8 mouse cellular contexts compared by ENCODE assay signal in the genomic region with DNA sequence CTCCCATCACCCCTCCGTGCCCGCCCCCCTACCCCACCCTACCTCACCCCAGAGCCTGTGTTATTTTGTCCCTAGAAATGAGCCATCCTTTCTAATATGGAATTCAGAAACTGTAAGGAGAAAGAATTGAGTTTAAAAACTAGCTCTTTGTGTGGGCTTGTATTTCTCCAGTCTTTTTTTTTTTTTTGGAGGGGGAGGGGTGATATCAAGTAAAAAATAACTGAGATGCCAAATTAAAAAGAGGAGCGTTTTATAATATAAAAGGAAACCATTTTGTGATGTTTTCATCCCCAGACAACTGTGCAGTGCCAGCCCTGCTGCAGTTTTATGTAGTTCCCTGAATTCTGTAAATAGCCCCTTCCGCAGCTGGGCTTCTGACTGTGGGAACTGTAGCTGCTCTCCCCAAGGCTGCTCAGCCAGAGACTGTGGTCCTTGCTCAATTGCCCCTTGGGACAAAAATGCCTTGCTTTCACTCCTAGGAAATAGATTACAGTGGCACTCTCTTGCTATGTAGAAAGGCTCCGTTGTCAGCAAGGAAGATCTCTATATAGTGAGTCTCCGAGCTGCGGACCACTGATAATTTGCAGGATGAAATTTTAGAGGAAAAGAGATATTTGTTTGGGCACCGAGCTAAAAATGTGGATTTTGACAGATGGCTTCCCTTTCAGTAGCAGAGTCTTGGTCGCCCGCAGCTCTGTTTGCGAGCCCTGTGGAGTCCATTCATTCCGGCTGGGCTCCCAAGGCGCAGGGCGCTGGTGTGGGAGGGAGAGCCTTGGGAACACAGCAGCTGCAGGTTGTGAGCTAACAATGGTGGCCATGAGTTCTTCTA. TPM values are rescaled to one million over a fixed set of nuclear protein-coding genes. Genes with fewer than 3 reads are reported as not detected.
DNase-seq lines count a peak whose midpoint lies in the region; ATAC-seq lines count a peak whose summit lies in the region.
"Had no signal": no experiment of that assay in that cellular context is flagged by ENCODE, and none has a peak within 500 bp of the region (broad histone marks: within the 10 kb centered on the region; RNA-seq: fewer than 3 reads in every experiment).

No protein-coding gene starts in this region.

- DNase-seq in lung, postnatal 25 days (ENCODE audit: low spot score): no peak
- DNase-seq in embryonic facial prominence, embryonic 10.5 days (ENCODE audit: low spot score): peak; percentile 48
- DNase-seq in thymus, postnatal 14 days: no peak

- peaks cover 2% of the 10 kb centered on the region; the same call in 1 of the 2 replicates for H3K4me1 ChIP-seq in lung, embryonic 16.5 days (replicated peaks; ENCODE audit: control insufficient read depth, insufficient read depth, low read length)
- peaks cover 24% of the 10 kb centered on the region for H3K4me1 ChIP-seq in embryonic facial prominence, embryonic 10.5 days
- peaks cover 7% of the 10 kb centered on the region for H3K4me1 ChIP-seq in hindbrain, embryonic 13.5 days (replicated peaks)
- H3K4me1 ChIP-seq in midbrain, embryonic 13.5 days (replicated peaks): peaks cover 19% of the 10 kb centered on the region

- no peaks in the 10 kb centered on the region for H3K27me3 ChIP-seq in lung, embryonic 16.5 days (ENCODE audit: control insufficient read depth, insufficient read depth, low read depth, low read length)
- H3K27me3 ChIP-seq in embryonic facial prominence, embryonic 10.5 days (replicated peaks; ENCODE audit: low read depth, poor library complexity, severe bottlenecking): no peaks in the 10 kb centered on the region
- no peaks in the 10 kb centered on the region for H3K27me3 ChIP-seq in hindbrain, embryonic 13.5 days
- H3K27me3 ChIP-seq in midbrain, embryonic 13.5 days: no peaks in the 10 kb centered on the region

- peak overlapping the region; percentile 18; the same call in 1 of the 2 replicates for H3K4me3 ChIP-seq in lung, embryonic 16.5 days (ENCODE audit: low read length)
- peak overlapping the region; percentile 92 for H3K4me3 ChIP-seq in embryonic facial prominence, embryonic 10.5 days
- H3K4me3 ChIP-seq in hindbrain, embryonic 13.5 days: peak overlapping the region; percentile 81
- H3K4me3 ChIP-seq in midbrain, embryonic 13.5 days (replicated peaks): peak overlapping the region; percentile 96

- ATAC-seq in lung, embryonic 16.5 days (ENCODE audit: low read depth): no peak
- no peak for ATAC-seq in hindbrain, embryonic 13.5 days (ENCODE audit: low FRiP score)
- ATAC-seq in midbrain, embryonic 13.5 days: 0 out of 2 replicates have a peak, but pooled peaks have one; percentile 14
- ATAC-seq in erythroblast, adult 5-6 weeks (replicated peaks; ENCODE audit: low FRiP score, poor library complexity, severe bottlenecking): no peak

- peak overlapping the region; percentile 38; the same call in 1 of the 2 replicates for H3K4me2 ChIP-seq in lung, embryonic 16.5 days (ENCODE audit: low read depth, low read length)
- H3K4me2 ChIP-seq in hindbrain, embryonic 13.5 days: peak overlapping the region; percentile 80
- peak overlapping the region; percentile 70 for H3K4me2 ChIP-seq in midbrain, embryonic 13.5 days (replicated peaks)

- no peaks in the 10 kb centered on the region for H3K9me3 ChIP-seq in lung, embryonic 16.5 days (ENCODE audit: control insufficient read depth, low read length)
- no peaks in the 10 kb centered on the region for H3K9me3 ChIP-seq in embryonic facial prominence, embryonic 10.5 days
- no peaks in the 10 kb centered on the region for H3K9me3 ChIP-seq in hindbrain, embryonic 13.5 days
- no peaks in the 10 kb centered on the region for H3K9me3 ChIP-seq in midbrain, embryonic 13.5 days

- H3K36me3 ChIP-seq in lung, embryonic 16.5 days (ENCODE audit: control insufficient read depth, insufficient read depth, low read length): peaks cover 1% of the 10 kb centered on the region; the same call in 1 of the 2 replicates
- H3K36me3 ChIP-seq in embryonic facial prominence, embryonic 10.5 days (replicated peaks): peaks cover 18% of the 10 kb centered on the region
- H3K36me3 ChIP-seq in hindbrain, embryonic 13.5 days: peaks cover 6% of the 10 kb centered on the region
- peaks cover 6% of the 10 kb centered on the region for H3K36me3 ChIP-seq in midbrain, embryonic 13.5 days

- 29% methylated on average over 14 of the region's 14 CpGs for WGBS in lung, embryonic 16.5 days
- WGBS in embryonic facial prominence, embryonic 10.5 days: 12% methylated on average over 14 of the region's 14 CpGs
- 4% methylated on average over 14 of the region's 14 CpGs for WGBS in hindbrain, embryonic 13.5 days
- WGBS in midbrain, embryonic 13.5 days: 6% methylated on average over 14 of the region's 14 CpGs

- peak overlapping the region; percentile 61; the same call in 1 of the 2 replicates for H3K27ac ChIP-seq in lung, embryonic 16.5 days (ENCODE audit: low read length)
- H3K27ac ChIP-seq in embryonic facial prominence, embryonic 10.5 days (replicated peaks): peak overlapping the region; percentile 98
- H3K27ac ChIP-seq in hindbrain, embryonic 13.5 days: peak overlapping the region; percentile 99
- peak overlapping the region; percentile 100 for H3K27ac ChIP-seq in midbrain, embryonic 13.5 days

- peak overlapping the region; percentile 50 for H3K9ac ChIP-seq in lung, embryonic 16.5 days (ENCODE audit: low read length)
- peak overlapping the region; percentile 92 for H3K9ac ChIP-seq in hindbrain, embryonic 13.5 days
- peak overlapping the region; percentile 100 for H3K9ac ChIP-seq in midbrain, embryonic 13.5 days (replicated peaks)

RNA-seq across cellular contexts. Expression of a gene that starts 1.1 kb away (rescaled TPM):
- 870 and 906 TPM in 2 replicates for polyA plus RNA-seq in lung, embryonic 16.5 days (2015; fragmentation: Nextera tagmentation; extraction: Ambion mirVana)
- 2,739 and 2,840 TPM in 2 replicates for polyA plus RNA-seq in embryonic facial prominence, embryonic 10.5 days (2016; fragmentation: Nextera tagmentation; extraction: Ambion mirVana)
- polyA plus RNA-seq in hindbrain, embryonic 13.5 days (2015; fragmentation: Nextera tagmentation; extraction: Ambion mirVana): 15,152 and 15,804 TPM in 2 replicates
- 15,883 and 15,999 TPM in 2 replicates for polyA plus RNA-seq in midbrain, embryonic 13.5 days (2015; fragmentation: Nextera tagmentation; extraction: Ambion mirVana)
- 15.3 and 19.6 TPM in 2 replicates for total RNA-seq in erythroblast, adult 5-6 weeks (2015; ENCODE audit: low replicate concordance)
- 4.3 and 5.9 TPM in 2 replicates for total RNA-seq in erythroblast, adult 5-6 weeks (2017; ENCODE audit: low replicate concordance)

RNA-seq across cellular contexts. Expression of a gene that starts 1.3 kb away (rescaled TPM):
- not detected in 2 replicates for polyA plus RNA-seq in lung, embryonic 16.5 days (2015; fragmentation: Nextera tagmentation; extraction: Ambion mirVana)
- not detected in 2 replicates for polyA plus RNA-seq in embryonic facial prominence, embryonic 10.5 days (2016; fragmentation: Nextera tagmentation; extraction: Ambion mirVana)
- not detected in 2 replicates for polyA plus RNA-seq in hindbrain, embryonic 13.5 days (2015; fragmentation: Nextera tagmentation; extraction: Ambion mirVana)
- polyA plus RNA-seq in midbrain, embryonic 13.5 days (2015; fragmentation: Nextera tagmentation; extraction: Ambion mirVana): not detected in 2 replicates
- not detected in 2 replicates for total RNA-seq in erythroblast, adult 5-6 weeks (2015; ENCODE audit: low replicate concordance)
- total RNA-seq in erythroblast, adult 5-6 weeks (2017; ENCODE audit: low replicate concordance): 4.7 TPM in 1 of 2 replicates, not detected in the other
- total RNA-seq: liver, adult 2 months had no signal

RNA-seq across cellular contexts. Expression of a gene that starts 20.3 kb away (rescaled TPM):
- 1,812 and 1,892 TPM in 2 replicates for polyA plus RNA-seq in lung, embryonic 16.5 days (2015; fragmentation: Nextera tagmentation; extraction: Ambion mirVana)
- polyA plus RNA-seq in embryonic facial prominence, embryonic 10.5 days (2016; fragmentation: Nextera tagmentation; extraction: Ambion mirVana): 2,343 and 2,408 TPM in 2 replicates
- polyA plus RNA-seq in hindbrain, embryonic 13.5 days (2015; fragmentation: Nextera tagmentation; extraction: Ambion mirVana): 1,016 and 1,054 TPM in 2 replicates
- 1,161 and 1,231 TPM in 2 replicates for polyA plus RNA-seq in midbrain, embryonic 13.5 days (2015; fragmentation: Nextera tagmentation; extraction: Ambion mirVana)
- total RNA-seq in erythroblast, adult 5-6 weeks (2015; ENCODE audit: low replicate concordance): 804 and 902 TPM in 2 replicates
- total RNA-seq in erythroblast, adult 5-6 weeks (2017; ENCODE audit: low replicate concordance): 180 and 247 TPM in 2 replicates

RNA-seq across cellular contexts. Expression of a gene that starts 36.6 kb away (rescaled TPM):
- polyA plus RNA-seq in lung, embryonic 16.5 days (2015; fragmentation: Nextera tagmentation; extraction: Ambion mirVana): 15.7 and 17.3 TPM in 2 replicates
- 23.4 and 26.9 TPM in 2 replicates for polyA plus RNA-seq in embryonic facial prominence, embryonic 10.5 days (2016; fragmentation: Nextera tagmentation; extraction: Ambion mirVana)
- polyA plus RNA-seq in hindbrain, embryonic 13.5 days (2015; fragmentation: Nextera tagmentation; extraction: Ambion mirVana): 37.7 and 38.3 TPM in 2 replicates
- polyA plus RNA-seq in midbrain, embryonic 13.5 days (2015; fragmentation: Nextera tagmentation; extraction: Ambion mirVana): 40.7 and 50.1 TPM in 2 replicates
- total RNA-seq in erythroblast, adult 5-6 weeks (2015; ENCODE audit: low replicate concordance): 2.3 and 3.3 TPM in 2 replicates
- total RNA-seq in erythroblast, adult 5-6 weeks (2017; ENCODE audit: low replicate concordance): 10.6 and 12.8 TPM in 2 replicates

RNA-seq across cellular contexts. Expression of a gene that starts 56.3 kb away (rescaled TPM):
- 1.4 and 2.4 TPM in 2 replicates for polyA plus RNA-seq in lung, embryonic 16.5 days (2015; fragmentation: Nextera tagmentation; extraction: Ambion mirVana)
- polyA plus RNA-seq in embryonic facial prominence, embryonic 10.5 days (2016; fragmentation: Nextera tagmentation; extraction: Ambion mirVana): 0.31 and 0.34 TPM in 2 replicates
- polyA plus RNA-seq in hindbrain, embryonic 13.5 days (2015; fragmentation: Nextera tagmentation; extraction: Ambion mirVana): 1.7 and 2.2 TPM in 2 replicates
- polyA plus RNA-seq in midbrain, embryonic 13.5 days (2015; fragmentation: Nextera tagmentation; extraction: Ambion mirVana): 0.48 and 0.82 TPM in 2 replicates
- total RNA-seq in erythroblast, adult 5-6 weeks (2015; ENCODE audit: low replicate concordance): not detected in 2 replicates
- not detected in 2 replicates for total RNA-seq in erythroblast, adult 5-6 weeks (2017; ENCODE audit: low replicate concordance)

Comparison
In these comparisons a context has a peak if more than half of its experiments do, and no peak if none do; other contexts are left out.
1. H3K4me3 ChIP-seq: peak in every context shown above with its lines; median percentile 96 in midbrain, embryonic 13.5 days; 92 in embryonic facial prominence, embryonic 10.5 days; 81 in hindbrain, embryonic 13.5 days; 18 in lung, embryonic 16.5 days.
2. H3K9ac ChIP-seq: peak in every context shown above with its lines; median percentile 100 in midbrain, embryonic 13.5 days; 92 in hindbrain, embryonic 13.5 days; 50 in lung, embryonic 16.5 days.